Mouse (Mus musculus): Measurements from ENCODE around the gene Slc1a7.

Slc1a7 gene

DNA sequence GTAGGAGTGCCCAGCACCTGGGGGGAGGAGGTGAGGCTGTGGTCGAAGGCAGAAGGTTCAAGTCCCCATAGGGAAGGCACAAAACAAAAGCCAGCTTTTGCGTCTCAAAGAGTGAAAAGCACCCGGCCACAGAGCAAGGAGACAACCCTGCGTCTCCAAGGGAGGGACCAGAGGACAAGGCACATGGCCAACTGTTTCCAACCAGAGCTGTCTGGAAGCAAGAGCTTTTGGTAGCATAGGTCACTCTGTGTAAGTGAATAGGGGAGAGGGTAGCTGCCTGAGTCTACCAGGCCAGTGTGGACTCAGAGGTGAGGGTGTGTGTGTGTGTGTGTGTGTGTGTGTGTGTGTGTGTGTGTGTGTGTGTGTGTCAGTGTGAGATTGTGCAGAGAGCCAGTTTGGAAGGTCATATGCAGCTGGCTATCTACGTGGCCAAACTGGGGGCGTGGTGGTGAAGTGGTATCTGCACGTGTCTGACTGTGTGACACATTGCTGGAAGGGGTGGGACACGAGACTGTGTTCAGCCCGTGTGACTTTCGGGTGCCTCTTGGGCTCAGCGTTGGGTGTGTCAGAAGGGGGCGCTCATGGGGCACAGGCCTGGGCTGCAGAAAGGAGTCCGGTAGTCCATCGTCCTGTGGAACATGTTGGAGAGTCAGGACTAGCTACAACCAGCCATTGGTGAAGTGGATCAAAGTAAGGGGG, 47.1 kb downstream of the Slc1a7 start:
- DNase-seq: no peak

DNA sequence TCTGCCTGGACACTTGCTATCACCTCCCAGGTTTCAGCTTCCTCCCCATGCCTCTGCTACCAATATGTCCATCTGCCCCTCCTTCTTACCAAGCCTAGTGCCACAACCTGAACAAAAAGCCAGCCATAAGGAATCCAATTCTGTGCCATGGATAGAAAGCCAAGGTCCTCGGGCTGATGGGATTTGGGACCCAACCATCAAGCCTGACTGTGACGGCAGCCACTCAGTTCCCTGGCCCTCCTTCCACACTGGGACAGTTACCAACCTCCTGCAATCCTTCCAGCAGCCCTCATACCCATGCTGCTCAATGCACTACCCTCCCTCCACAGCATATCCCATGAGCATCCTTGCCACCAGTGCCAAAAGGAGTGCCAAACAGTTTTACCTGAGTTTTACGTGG, 48.2 kb downstream of the Slc1a7 start:
- peak; percentile 63 for DNase-seq

DNA sequence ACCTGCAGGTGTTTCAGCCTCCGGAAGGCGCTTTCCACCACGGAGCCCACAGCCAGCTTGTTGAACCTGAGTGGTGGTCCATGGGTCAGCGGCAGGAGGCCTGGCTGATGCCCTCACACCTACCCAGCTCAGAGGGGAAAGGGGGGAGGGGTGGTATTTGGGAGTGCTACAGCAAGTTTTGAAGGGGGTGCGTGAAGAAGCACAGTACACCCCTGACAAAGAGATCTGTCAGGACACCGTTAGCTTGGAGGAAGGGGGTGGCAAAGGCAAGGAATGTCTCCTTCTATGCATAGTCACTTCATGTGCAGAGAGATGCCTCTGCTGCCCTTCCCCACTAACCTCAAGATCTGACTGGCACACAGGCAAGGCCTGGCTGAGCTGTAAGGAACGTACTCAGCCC, 49.7 kb downstream of the Slc1a7 start:
- no peak for DNase-seq

DNA sequence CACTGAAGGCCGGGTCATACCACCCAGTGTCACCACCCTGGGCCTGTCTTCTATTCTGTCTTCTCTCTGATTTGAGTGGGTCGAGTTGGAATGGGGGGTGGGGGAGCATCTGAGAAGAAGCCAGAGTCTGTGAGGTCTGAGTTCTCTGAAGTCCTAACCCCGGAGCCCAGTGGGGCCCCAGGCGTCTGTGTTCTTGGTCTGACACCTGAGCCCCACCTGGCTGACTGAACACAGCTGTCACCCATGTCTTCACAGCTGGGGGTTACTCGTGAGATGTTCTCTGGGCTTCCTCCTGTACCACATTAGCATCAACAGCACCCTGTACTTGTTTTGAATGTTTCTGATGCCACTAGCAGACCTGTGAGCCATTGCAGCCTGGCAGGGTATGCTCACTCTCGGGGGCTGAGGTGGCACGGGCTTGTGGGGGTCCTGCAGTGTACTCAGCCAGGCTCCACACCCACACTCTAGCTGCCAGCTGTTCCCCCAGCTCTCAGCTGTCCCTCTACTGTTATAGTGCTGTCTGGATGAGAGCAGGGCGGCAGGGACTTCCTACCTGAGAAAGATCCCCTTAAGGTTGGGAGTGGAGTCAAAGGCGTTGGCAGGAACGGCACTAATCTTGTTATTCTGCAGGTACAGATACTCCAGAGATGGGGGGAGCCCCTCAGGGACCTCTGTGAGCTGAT, 50.2 kb downstream of the Slc1a7 start:
- no peak for DNase-seq

DNA sequence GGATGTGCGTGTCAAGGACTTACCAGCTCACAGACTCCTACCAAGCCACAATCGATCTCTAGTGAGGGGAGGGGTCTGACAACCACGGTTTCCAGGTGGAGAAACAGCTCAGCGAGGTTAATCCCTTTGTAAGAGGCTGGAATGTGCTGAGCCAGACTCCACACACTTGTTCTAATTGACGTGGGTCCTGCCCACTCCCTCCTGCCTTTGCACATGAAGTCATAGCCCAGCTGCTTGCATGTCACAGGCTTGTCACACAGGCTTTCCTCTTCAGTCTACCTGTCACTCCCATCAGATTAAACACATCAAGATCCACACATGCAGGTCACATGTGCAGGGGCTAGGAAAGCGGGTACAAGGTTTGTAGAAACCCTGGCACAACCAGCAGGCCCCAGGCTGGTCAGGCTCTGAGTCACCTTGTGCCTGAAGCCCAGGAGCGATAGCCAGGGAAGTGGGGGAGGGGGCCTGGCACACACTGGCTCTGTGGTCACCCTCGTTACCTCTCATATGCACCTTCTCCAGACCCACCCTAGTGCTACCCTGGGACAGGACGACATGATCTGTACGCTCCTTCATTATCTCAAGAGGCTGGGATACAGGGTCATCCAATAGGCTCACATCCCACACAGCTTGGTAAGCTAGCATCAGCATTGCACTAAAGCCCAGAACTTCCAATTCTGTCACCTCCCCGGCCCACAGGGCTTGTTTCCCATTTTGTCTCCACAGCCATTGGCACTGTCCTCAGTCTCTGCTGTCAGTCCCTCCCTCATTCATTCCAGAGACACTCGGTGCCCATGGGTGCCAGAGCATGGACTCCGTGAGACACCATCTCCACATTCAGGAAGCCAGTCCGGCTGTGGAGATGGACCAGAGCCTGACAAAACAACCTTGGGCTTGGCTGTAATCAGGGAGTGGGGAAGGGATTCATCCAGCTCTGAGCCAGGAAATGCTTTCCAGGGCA, 51.1 kb downstream of the Slc1a7 start:
- DNase-seq: no peak

GRCm38 (mm10) chr4:108020178-108020577, 52.0 kb downstream of the Slc1a7 start:
- no peak for DNase-seq

DNA sequence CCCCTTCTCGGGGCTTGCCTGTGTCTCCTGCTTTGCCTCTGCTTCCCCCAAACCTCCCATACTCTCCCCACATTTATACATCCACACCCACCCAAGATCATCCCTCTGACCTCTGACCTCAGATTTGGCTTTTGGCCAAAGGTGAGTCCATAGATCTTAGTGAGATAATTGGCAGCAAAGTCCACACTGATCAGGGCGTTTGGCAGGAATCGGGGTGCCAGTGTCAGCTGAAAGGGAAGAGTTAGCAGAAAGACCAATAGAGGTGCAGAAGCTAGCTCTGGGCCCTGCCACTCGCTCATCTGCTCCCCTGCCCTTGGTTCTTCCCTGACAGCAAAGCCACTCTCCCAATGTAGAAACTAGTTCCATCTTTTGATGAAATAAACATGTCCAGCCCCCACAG, 55.1 kb downstream of the Slc1a7 start:
- DNase-seq: no peak

GRCm38 (mm10) chr4:108024641-108025040, 56.5 kb downstream of the Slc1a7 start:
- DNase-seq: no peak

DNA sequence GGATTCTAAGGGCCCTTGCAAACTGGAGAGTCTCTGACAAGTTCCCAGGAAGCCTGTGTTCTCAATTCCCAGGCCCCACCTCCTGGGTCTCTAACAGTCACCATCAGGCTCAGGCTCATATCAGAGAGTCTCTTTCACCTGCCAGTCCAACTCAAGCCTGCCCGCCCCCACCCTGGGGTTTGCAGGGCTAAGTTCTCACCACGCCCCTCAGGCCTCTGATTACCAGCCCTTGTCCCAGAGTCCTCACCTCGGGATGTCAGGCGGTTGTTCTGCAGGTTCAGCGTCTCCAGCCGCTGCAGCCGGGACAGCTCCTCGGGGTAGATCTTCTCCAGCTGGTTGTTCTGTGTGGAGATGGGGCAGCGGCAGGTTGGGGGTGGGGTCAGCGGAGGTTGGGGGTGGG, 57.1 kb downstream of the Slc1a7 start:
- DNase-seq: no peak

GRCm38 (mm10) chr4:108026193-108026592, 58.1 kb downstream of the Slc1a7 start:
- no peak for DNase-seq

DNA sequence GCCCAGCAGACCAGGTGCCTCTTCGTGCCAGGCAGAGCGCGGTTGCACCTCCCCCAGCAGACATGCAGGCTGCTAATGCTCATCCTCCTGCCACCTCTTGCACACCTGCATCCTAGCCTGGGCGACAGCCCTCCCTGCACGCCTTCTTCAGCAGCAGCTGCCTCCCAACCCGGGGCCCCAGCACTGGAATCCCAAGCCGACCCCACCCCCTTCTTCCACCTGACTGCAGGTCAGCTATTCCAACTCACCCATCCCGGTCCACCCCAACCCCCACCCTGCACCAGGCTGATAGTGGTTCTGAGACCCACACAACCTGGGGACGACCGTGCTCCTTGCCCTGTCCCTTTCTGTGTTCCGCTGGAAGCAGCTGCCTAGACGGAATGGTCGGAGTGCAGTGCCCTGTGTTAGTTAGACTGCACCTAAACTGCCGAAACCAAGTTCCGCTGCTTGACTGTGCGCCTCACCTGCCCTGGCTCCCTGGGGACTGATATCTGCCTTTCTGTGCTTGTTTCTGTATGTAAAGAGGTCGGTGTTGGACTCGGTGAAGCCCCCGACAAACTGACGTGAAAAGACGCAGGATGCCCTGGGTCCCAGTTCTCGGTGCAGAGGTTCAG, 62.9 kb downstream of the Slc1a7 start:
- DNase-seq: no peak

GRCm38 (mm10) chr4:108031502-108032351, 63.6 kb downstream of the Slc1a7 start:
- no peak for DNase-seq

- DNase-seq: no peak
Measured at GRCm38 (mm10) chr4:108032352-108032849, 64.3 kb downstream of the Slc1a7 start.

- DNase-seq: no peak
Measured at GRCm38 (mm10) chr4:108033041-108033764, 65.1 kb downstream of the Slc1a7 start.

DNA sequence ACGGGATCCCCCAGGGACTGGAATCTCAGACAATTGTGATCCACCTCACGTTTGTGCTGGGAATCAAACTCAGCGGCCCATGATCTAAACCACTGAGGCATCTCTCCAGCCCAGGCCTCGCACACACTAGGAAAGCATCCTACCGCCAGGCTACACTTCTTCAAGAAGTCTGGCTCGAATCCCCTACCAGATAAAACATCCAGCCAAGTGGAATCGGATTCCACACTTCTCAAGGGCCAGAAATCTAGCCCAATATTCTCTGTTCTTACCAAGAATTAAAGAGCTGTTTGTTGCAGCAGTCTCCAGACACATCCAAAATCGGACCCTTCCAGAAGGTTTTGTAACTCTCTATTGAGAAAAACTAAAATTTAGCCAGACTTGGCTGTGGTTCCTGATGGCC, 68.9 kb downstream of the Slc1a7 start:
- DNase-seq: no peak

DNA sequence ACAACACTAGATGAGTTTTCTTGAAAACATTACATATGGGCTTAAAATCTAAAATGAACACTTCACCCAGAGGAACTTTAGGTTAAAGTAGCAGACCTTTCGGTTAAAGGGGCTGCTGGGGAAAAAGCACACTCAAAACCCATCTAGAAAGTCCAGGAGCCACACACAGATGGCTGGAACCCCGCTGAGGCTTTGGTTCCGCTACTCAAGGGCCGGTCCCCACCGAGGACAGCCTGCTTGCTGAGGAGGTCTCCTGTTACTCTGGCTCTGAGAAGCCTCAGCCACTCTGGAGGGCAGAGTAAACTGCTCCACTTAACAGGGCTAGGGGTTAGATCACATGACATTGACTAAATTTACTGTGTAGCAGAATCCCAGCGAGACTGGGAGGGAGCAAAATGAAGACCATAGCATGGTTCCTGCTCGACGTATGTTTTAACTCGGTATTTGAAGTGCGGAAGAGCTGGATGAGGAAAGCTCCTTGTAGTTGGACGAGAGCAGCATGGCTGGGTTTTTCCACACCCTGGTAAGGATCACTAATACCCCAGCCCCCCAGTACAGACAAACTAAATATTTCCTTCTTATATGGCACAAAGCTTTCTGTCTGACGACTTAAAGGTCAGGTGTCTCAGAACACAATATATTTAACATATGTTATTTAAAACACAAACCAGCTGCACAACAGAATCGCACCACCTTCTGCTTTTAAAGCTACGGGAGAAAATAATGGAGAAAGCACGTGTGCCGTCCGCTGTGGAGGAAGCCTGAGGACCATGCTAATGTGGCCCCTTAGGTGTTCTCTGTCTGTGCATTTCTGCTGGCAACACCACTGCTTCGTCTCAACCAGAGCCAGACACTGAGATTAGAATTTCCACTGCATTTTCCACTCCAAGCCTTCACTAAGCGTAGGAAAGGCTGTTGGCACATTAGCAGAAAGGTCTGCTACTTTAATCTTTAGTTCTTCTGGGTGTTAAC, 77.3 kb downstream of the Slc1a7 start:
- no peak for DNase-seq

- DNase-seq: no peak
Measured at GRCm38 (mm10) chr4:108046136-108046535, 78.0 kb downstream of the Slc1a7 start.

GRCm38 (mm10) chr4:108051687-108052274, 83.6 kb downstream of the Slc1a7 start:
- DNase-seq: peak; percentile 78

DNA sequence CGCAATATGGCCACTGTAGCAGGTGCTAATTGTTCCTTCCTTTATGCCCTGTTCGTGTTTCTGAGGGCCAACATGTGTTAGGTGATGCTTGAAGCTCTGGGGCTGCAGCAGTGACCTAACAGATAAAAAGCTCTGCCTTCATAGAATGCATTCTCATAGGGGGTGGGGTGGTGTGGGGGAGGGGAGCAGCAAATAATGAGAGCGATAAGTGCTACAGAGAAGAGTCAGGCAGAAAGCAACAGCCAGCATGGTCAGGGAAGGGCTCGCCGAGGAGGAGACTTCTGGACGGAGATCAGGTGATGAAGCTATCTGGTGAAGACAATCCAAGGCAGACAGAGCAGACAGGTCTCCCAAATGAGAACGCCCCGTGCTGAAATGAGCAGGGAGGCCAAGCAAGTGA, 84.5 kb downstream of the Slc1a7 start:
- DNase-seq: no peak

DNA sequence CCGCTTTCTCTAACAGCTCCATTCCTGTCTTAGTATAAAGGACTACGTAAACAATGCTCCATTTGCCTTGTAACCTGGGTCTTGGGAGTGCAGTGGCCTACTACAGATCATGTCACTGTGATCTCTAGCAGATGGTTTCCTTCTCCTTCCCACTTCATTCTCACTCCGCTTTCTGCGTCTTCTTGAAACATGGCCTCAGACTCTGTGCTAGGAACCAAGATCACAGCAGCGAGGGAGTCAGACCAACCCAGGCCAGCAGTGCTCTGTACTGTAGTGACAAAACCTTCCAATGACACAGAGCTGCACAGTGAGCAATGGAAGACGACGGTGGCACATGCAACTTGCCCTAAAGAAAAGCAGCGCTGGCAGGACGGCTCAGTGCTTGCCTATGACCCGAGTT, 87.7 kb downstream of the Slc1a7 start:
- no peak for DNase-seq
